18 mouse cellular contexts compared by ENCODE assay signal in genomic region chr15:11084993-11085365, GRCm38 (mm10). TPM values are rescaled to one million over a fixed set of nuclear protein-coding genes. Genes with fewer than 3 reads are reported as not detected.
DNase-seq lines count a peak whose midpoint lies in the region; ATAC-seq lines count a peak whose summit lies in the region.
"Had no signal": no experiment of that assay in that cellular context is flagged by ENCODE, and none has a peak within 500 bp of the region (broad histone marks: within the 10 kb centered on the region; RNA-seq: fewer than 3 reads in every experiment).

No protein-coding gene starts in this region.

- H3K27ac ChIP-seq in lung, embryonic 16.5 days (ENCODE audit: low read length), result no peak overlapping the region
- peak overlapping the region; percentile 78 for H3K27ac ChIP-seq in embryonic facial prominence, embryonic 10.5 days (replicated peaks)
- H3K27ac ChIP-seq: forebrain, embryonic 15.5 days; intestine, embryonic 15.5 days; macrophage had no signal

- H3K27me3 ChIP-seq in lung, embryonic 16.5 days (ENCODE audit: control insufficient read depth, insufficient read depth, low read depth, low read length), result no peaks in the 10 kb centered on the region
- H3K27me3 ChIP-seq in embryonic facial prominence, embryonic 10.5 days (replicated peaks; ENCODE audit: low read depth, poor library complexity, severe bottlenecking), result no peaks in the 10 kb centered on the region
- H3K27me3 ChIP-seq: CH12.LX; embryonic facial prominence, embryonic 15.5 days; forebrain, embryonic 15.5 days; intestine, embryonic 15.5 days; kidney, embryonic 15.5 days had no signal

- no peak for DNase-seq in lung, postnatal 25 days (ENCODE audit: low spot score)
- peak; percentile 77 for DNase-seq in embryo, embryonic 10 days (ENCODE audit: low spot score)
- peak; percentile 32 for DNase-seq in embryonic facial prominence, embryonic 10.5 days (ENCODE audit: low spot score)
- DNase-seq in mesoderm, embryonic 11.5 days (ENCODE audit: low read depth, low spot score), result peak; percentile 74
- no peak for DNase-seq in left cerebral cortex, adult 18-20 months (ENCODE audit: low spot score in 2 of 2)
- no peak for DNase-seq in testis, postnatal 10 days (ENCODE audit: low spot score)
- DNase-seq: cerebellum, postnatal 10 days; right cerebral cortex, postnatal 25 days had no signal

- H3K4me2 ChIP-seq in lung, embryonic 16.5 days (ENCODE audit: low read depth, low read length), result no peak overlapping the region
- H3K4me2 ChIP-seq: embryonic facial prominence, embryonic 15.5 days; forebrain, embryonic 15.5 days; intestine, embryonic 15.5 days; kidney, embryonic 15.5 days; liver, embryonic 11.5 days had no signal

- no peaks in the 10 kb centered on the region for H3K9me3 ChIP-seq in lung, embryonic 16.5 days (ENCODE audit: control insufficient read depth, low read length)
- no peaks in the 10 kb centered on the region for H3K9me3 ChIP-seq in embryonic facial prominence, embryonic 10.5 days
- H3K9me3 ChIP-seq: embryonic facial prominence, embryonic 15.5 days; forebrain, embryonic 15.5 days; intestine, embryonic 15.5 days; kidney, embryonic 15.5 days had no signal

- no peak overlapping the region for H3K4me3 ChIP-seq in lung, embryonic 16.5 days (ENCODE audit: low read length)
- no peak overlapping the region for H3K4me3 ChIP-seq in embryonic facial prominence, embryonic 10.5 days
- H3K4me3 ChIP-seq: embryonic facial prominence, embryonic 15.5 days; forebrain, embryonic 15.5 days; intestine, embryonic 15.5 days; kidney, embryonic 15.5 days had no signal

- no peaks in the 10 kb centered on the region for H3K4me1 ChIP-seq in lung, embryonic 16.5 days (replicated peaks; ENCODE audit: control insufficient read depth, insufficient read depth, low read length)
- peaks cover 19% of the 10 kb centered on the region for H3K4me1 ChIP-seq in embryonic facial prominence, embryonic 10.5 days
- H3K4me1 ChIP-seq: forebrain, embryonic 15.5 days had no signal

- peak; percentile 36; the same call in 1 of the 2 replicates for ATAC-seq in lung, embryonic 16.5 days (ENCODE audit: low read depth)
- ATAC-seq: activated CD4-positive, CD25-positive, alpha-beta regulatory T cell, adult 4 months; forebrain, embryonic 15.5 days; intestine, embryonic 15.5 days had no signal

- WGBS in lung, embryonic 16.5 days, result 30% methylated on average over 1 of the region's 1 CpGs
- WGBS in embryonic facial prominence, embryonic 10.5 days, result 5% methylated on average over 1 of the region's 1 CpGs

- no peaks in the 10 kb centered on the region for H3K36me3 ChIP-seq in lung, embryonic 16.5 days (ENCODE audit: control insufficient read depth, insufficient read depth, low read length)
- H3K36me3 ChIP-seq in embryonic facial prominence, embryonic 10.5 days (replicated peaks), result no peaks in the 10 kb centered on the region
- H3K36me3 ChIP-seq: embryonic facial prominence, embryonic 15.5 days; forebrain, embryonic 15.5 days; intestine, embryonic 15.5 days; kidney, embryonic 15.5 days had no signal

- no peak overlapping the region for H3K9ac ChIP-seq in lung, embryonic 16.5 days (ENCODE audit: low read length)
- H3K9ac ChIP-seq: embryonic facial prominence, embryonic 15.5 days; forebrain, embryonic 15.5 days; intestine, embryonic 15.5 days; kidney, embryonic 15.5 days had no signal

RNA-seq across cellular contexts. Expression of gene Adamts12, which starts 20.4 kb away (rescaled TPM):
- 4.6 and 5.4 TPM in 2 replicates for polyA plus RNA-seq in lung, embryonic 16.5 days (2015; fragmentation: Nextera tagmentation; extraction: Ambion mirVana)
- polyA plus RNA-seq in embryonic facial prominence, embryonic 10.5 days (2016; fragmentation: Nextera tagmentation; extraction: Ambion mirVana), result 1.8 TPM in 2 replicates
- total RNA-seq in left cerebral cortex, adult 18-20 months (2021), result under 1 TPM; 0.19 to 0.28 TPM

RNA-seq across cellular contexts. Expression of gene Rxfp3, which starts 47.2 kb away (rescaled TPM):
- polyA plus RNA-seq in lung, embryonic 16.5 days (2015; fragmentation: Nextera tagmentation; extraction: Ambion mirVana), result 0.04 and 0.13 TPM in 2 replicates
- 0.67 and 0.80 TPM in 2 replicates for polyA plus RNA-seq in embryonic facial prominence, embryonic 10.5 days (2016; fragmentation: Nextera tagmentation; extraction: Ambion mirVana)
- total RNA-seq in left cerebral cortex, adult 18-20 months (2021), result 1 to 10 TPM; 2.5 to 3.6 TPM
- total RNA-seq: CH12.LX; gastrocnemius, adult 8-10 months had no signal
- polyA plus RNA-seq: activated CD4-positive, CD25-positive, alpha-beta regulatory T cell, adult 4 months; macrophage had no signal

Comparison
In these comparisons a context has a peak if more than half of its experiments do, and no peak if none do; other contexts are left out.
1. DNase-seq: peak in embryo, embryonic 10 days (single experiment), embryonic facial prominence, embryonic 10.5 days (single experiment) and mesoderm, embryonic 11.5 days (single experiment); none in lung, postnatal 25 days (single experiment), left cerebral cortex, adult 18-20 months (0 of 2) and testis, postnatal 10 days (single experiment).